Mouse (Mus musculus): ENCODE measurements at regions not wholly inside any gene's neighbourhood (a gene's known extent, or its start where the extent isn't known, plus 50 kb on each side); places are given as distances from the start of the nearest gene placed in this dataset.
"Not testable (repeated sequence)": the region's sequence is repeated elsewhere in the genome, so short reads cannot be mapped to it uniquely, and the experiment has no call there.

DNA sequence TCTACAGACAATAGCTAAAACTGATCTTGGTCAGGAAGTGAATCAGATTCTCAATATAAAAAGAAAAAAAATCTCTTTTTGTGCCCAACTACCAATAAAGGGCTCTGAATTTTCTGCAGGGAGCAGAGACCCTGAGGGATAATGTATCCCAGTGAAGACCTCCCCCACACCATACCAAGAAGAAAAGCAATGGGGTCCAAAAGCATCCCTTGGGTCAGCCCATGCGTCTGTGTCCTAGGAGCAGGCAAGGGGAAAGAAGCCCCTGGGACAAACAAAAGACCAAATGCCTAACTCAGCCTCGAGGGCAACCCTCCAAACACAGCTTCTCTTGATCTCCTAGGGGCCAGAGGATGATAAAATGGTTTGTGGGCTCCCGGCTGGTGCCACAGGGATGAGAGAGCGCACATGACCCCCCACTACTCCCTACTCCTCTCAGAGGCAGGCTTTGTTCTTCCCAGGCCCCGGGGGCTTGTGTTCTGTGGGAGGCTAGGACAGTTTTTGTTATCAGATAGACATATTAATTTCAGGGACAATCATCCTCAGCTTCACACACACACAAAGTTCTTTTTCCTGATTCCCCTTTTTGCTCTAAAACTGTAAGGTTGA is 172.0 kb upstream of the Slc25a13 start:
- no peak for ATAC-seq (ENCODE audit: low TSS enrichment)

DNA sequence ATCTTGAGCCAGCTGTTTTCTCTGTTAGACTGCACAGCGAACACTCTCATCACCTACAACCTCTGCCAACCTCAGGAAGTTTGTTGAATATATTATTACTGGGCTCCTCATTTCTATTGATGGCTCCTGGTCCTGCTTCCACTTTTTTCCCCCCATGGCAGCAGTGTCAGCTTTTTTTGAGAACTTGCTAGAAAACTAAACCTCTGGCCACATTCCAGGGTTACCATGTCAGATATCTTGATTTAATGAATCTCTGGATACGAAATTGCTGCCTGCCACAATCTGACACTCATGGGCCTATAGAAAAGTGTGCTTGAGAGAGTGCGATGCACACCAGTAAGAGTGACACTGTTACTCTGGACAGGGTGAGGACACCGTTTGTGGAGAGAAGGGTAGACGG is 170.6 kb upstream of the Slc25a13 start:
- ATAC-seq (ENCODE audit: low TSS enrichment), result no peak

DNA sequence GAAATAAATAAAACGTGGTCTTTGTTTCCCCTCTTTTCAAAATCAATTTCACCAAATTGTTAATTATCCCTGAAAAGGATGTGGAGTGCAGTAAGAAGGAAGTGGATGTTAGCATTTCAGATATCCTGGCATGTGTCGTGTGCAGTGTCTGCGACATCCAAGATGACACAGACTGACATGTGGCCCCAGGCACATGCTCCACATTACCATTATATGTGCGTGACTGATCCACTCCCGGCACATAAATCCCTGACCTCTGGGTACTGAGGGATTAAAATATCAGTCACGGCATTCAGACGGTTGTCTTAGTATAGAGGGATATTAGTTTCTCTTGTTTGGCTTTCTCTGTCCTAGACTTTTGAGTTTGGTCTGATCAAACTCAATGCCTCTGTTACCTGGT is 168.0 kb upstream of the Slc25a13 start:
- ATAC-seq (ENCODE audit: low TSS enrichment), result no peak

DNA sequence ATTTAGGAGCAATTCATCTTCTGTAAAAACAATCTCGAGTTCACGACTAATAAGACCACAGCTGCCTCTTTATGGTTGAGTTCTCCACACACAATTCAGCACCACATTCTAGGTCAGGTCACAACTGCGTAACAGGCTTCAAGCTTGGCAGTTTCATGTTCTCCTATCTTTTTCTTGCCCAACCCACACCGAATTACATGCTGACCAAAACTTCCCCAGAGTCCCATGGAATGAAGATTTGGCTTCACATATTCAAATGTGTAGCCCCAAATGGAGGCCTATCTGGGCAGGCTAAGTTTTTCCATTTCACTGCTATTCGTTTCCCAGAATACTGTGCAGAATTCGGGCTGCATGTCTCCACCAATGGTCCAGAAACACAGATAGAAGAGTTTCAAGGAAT is 167.5 kb upstream of the Slc25a13 start:
- ATAC-seq (ENCODE audit: low TSS enrichment), result no peak

DNA sequence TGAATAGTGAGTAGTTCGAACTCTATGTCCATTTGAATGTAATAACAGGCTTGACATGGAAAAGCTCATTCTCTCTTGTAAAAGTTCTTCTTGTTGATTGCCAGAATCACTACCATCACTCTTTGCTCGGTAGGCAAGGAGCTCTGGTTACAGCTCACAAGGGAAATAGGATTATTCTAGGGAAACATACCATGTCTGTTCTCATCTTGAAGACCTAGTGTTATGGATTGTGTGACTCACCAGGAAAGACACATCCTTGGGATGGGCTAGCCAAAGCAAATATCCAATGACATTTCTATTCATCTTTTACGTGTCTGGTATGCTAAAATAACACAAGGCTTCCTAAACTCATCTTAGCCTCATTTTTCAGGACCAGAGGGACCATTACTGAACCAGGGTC is 155.4 kb upstream of the Slc25a13 start:
- ATAC-seq (ENCODE audit: low TSS enrichment), result no peak

DNA sequence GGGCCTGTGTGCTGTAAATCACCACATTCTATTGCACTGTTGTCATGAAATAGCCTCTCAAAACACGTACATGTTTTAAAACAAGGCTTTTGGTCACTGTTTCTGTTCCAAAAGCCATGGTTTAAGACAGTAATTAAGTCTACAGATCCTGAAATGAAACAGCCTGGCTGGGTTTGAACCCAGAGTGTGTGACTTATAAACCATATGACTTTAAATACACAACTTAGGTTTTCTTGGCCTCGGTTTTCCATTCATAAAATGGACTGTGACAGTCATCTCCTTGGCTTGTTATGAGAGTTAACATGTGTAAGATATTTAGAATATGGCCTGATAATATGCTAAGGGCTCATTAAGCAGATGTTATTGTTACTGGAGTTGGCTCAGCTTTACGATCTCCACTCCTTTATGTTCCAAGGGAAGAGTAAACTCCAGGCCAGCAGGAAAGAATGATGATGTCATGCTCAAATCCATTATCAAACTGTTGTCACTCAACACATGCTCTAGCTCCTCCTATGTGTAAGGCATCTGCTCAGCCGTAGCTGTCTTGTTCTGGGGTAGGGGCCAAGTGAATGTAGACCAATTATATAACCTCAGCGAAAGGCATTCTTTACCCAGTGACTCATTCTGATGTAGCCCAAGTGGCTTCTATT is 154.6 kb upstream of the Slc25a13 start:
- ATAC-seq (ENCODE audit: low TSS enrichment), result peak; percentile 76

DNA sequence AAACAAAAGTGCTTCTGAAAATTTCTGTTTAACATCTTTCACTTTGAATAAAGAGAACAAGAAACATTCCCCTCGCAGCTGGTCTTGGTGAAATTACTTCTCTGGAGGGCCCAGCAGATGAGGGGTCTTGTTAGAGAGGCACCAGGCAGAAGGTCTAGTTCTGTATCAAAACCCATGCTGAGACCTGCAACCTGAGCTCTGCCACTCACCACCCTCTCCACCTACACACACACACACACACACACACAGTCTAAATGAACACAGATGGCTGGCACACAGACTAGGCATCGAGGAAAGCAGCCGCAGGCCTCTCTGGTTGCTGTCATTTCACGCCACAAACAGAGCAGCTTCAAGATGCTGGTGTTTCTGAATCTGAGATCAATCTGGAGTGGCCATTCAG is 147.1 kb upstream of the Slc25a13 start:
- ATAC-seq (ENCODE audit: low TSS enrichment), result no peak

DNA sequence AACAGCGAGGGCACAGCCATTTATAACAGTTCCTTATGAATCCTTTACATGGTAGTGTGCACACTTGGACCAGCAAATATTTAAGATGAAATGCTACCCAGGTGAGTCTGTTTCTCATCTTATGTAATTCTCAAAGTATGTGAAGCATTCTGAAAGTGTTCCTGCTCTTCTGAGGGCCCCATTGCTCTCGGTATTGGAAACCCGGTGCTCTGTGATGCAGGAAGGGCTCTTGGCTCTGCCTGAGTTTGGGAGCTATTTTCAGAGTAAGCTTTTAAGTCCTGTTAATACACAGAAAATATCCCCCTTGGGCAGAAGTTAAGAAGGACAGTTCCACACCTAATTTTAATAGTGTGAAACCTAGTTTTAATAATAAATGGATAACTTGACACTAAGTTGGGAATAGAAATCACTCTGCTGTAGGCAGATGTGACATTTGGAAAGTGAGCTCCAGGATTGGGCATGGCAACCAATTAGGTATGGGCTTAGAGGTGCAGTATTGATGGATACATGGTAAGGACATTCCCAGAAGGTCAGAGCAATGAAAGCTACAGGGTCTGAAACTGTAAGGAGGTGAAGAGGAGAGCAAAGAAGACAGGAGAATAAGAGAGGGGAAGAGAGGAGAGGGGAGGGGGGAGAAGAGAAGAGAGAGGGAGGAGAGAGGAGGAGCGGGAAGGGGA is 145.8 kb upstream of the Slc25a13 start:
- ATAC-seq (ENCODE audit: low TSS enrichment), result no peak

DNA sequence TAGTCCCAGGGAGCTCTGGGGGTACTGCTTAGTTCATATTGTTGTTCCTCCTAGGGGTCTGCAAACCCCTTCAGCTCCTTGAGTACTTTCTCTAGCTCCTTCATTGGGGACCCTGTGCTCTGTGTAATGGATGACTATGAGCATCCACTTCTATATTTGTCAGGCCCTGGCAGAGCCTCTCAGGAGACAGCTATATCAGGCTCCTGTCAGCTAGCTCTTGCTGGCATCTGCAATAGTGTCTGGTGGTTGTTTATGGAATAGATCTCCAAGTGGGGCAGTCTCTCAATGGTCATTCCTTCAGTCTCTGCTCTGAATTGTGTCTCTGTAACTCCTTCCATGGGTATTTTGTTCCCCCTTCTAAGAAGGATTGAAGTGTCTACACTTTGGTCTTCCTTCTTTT is 144.2 kb upstream of the Slc25a13 start:
- ATAC-seq (ENCODE audit: low TSS enrichment), result not testable (repeated sequence)

DNA sequence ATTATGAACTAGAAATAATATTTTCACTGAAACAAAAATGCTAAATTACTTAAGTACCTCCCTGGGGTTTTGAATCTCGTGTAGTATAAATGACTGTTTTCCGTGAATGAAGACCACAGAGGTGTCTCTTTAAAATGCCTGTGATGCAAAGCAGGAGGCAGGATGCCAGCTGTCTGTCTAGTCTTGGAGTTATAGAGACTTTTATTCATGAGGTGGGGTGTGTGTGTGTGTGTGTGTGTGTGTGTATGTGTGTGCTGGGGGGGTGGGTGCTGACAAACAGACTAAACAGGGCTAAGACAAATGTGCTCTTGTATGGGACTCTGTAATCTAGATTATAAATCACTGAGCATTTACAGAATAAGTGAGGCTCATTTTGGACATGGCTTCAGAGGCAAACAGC is 140.5 kb upstream of the Slc25a13 start:
- no peak for ATAC-seq (ENCODE audit: low TSS enrichment)

DNA sequence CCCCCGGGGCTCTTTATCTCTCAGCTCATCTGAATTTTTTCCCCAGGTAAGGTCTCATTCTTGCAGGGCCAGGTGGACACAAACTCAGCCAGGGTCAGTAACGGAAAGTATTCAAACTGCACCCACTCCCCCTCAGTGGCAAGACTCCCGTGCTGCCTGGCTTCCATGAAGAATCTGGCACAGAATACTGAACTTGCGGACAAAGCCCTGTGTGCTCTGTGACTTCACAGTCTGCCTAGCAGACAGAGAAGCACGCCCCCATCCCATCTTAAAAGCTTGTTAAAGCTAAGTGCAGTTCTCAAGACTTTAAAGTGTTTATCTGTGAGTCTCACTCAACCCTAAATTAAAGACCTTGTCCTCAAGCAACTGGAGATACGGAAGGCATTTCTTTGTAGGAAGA is 140.0 kb upstream of the Slc25a13 start:
- ATAC-seq (ENCODE audit: low TSS enrichment), result no peak

DNA sequence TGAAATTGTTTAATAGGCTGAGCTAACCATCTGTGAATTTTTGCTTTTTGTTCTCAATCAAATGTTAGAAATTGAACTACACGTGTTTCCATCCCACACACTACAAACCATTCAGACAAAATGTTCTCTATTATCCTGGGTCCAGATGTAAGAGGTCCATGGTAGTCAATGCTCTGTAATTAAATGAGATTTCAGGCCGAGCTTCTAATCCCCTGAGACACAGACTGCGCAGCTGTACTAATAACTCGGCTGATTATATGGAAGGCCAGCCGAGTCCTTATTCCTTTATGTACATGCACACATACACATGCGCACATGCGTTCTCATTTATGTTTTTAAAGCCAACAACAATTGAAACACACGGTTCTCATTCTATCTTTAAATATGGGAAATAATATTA is 118.3 kb upstream of the Slc25a13 start:
- ATAC-seq (ENCODE audit: low TSS enrichment), result no peak

DNA sequence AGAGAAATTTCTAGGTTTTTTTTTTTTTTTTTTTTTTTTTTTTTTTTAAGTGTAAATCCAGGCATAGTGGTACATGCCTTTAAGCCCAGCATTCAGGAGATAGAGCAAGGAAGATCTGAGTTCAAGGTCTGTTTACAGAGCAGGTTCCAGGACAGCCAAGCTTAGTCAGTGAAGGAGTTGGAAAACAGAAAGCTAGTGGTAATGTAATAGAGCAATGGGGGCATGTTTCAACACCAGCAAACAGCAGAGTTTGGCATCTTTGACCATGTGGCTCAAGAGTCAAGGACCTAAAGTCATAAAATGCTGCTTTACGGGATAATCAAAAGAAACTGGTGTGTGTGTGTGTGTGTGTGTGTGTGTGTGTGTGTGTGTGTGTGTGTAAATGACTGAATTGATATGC is 113.3 kb upstream of the Slc25a13 start:
- no peak for ATAC-seq (ENCODE audit: low TSS enrichment)

DNA sequence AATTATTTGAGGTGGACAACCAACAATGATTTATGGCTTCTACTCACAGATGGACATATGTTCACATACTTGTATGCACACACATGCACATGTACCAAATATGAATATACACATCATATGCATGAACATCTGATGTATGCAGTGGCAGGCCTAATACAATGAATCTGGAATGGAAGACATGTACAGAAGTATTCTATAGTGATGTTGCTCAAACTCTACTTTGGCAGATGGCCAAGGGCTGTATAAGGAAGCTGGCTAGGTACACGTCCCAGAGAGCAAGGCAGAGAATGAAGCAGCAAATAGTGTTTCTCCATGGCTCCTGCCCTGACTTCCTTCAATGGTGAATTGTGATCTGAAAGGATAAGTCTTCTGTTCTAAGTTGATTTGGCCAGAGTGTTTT is 108.5 kb upstream of the Slc25a13 start:
- no peak for ATAC-seq (ENCODE audit: low TSS enrichment)

DNA sequence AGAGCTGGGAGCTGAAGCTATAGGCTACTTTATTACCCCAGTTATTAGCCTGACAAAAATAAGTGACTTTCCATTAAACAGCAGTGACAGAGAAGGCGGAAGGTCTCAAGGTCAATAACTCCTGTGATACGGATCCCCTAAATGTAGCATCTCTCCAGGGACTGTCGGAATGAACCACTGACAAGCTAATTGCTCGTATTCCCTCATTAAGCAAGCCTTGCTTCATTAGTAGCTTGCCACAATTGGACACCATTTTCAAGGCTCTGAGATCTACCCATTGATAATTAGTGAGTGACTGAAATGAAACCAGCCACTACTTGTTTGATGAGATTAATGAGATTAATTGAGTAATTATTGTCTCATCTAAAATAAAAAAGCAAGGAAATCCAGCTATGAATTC is 99.8 kb upstream of the Slc25a13 start:
- no peak for ATAC-seq (ENCODE audit: low TSS enrichment)

DNA sequence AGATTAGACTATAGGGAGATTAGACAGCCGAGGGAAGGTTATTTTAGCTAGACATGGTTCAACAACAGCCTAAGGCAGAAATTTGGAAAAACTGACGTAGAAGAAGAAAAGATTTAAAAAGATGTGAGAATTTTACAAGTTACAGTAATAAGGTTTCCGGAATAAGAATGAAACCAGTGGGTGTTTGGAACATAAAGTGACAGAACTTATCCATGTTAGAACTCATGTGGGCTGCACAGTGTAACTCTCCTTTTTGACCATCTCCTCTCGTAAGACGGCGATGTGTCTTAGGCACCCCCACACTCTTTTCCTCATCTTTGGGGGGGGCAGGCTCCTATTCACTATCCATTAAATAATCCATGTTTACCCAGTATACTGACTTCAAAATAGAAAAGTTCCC is 96.2 kb upstream of the Slc25a13 start:
- peak; percentile 98 for ATAC-seq (ENCODE audit: low TSS enrichment)

DNA sequence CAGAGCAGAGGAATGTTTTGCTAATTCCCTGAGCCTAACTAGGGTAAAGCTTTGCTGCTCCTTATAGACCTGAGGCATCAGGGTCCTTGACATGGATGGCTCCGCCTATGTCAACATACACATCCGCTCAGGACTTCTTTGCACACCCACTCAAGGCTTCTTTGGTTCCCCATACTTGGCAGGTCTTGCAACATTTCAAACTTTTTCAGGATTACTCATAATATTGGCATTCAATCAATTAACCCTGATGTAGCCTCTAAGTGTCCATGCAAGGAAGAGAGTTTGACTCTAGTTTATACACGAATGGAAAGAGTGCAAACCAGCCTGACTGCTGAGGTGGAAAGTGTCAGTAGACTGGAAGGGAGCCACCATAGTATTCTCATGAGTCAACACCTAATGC is 93.2 kb upstream of the Slc25a13 start:
- no peak for ATAC-seq (ENCODE audit: low TSS enrichment)

DNA sequence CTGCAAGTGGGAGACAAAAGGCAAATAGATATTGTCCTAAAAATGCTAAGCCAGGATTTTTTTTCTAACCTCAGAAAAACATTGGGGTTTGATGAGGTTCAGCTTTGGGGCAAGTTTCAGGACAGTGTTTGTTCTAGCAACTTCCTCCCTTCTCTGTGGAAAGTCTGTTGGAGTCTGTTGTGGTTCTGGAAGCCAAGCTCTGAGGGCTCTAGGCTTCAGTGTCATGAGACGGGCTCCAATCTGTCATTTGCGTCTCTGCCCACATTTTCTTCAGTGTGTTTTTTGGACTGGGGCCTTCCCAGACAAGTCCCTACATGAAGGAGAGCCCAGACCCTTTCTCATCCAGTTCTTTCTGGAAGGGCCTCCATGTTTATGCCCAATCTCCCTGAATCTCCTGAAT is 90.6 kb upstream of the Slc25a13 start:
- ATAC-seq (ENCODE audit: low TSS enrichment), result no peak

DNA sequence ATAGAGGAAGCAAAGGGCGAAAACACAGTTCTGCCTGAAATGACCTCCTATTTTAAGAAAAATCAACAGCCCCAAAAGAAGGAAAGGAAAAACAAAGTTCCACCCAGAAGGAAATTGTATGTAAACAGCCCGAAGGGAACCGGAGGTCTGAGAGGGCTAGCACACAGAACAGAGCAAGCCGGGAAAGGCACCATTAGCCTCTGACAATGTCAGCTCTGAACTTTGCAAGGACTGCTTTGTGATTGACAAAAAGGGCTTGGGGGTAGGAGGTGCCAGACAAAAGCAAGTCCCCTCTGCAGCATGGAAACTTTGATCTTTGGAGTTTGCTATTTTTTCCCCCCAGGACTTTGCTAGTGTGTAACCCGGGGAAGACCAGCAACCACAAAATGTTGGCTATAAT is 86.8 kb upstream of the Slc25a13 start:
- no peak for ATAC-seq (ENCODE audit: low TSS enrichment)

DNA sequence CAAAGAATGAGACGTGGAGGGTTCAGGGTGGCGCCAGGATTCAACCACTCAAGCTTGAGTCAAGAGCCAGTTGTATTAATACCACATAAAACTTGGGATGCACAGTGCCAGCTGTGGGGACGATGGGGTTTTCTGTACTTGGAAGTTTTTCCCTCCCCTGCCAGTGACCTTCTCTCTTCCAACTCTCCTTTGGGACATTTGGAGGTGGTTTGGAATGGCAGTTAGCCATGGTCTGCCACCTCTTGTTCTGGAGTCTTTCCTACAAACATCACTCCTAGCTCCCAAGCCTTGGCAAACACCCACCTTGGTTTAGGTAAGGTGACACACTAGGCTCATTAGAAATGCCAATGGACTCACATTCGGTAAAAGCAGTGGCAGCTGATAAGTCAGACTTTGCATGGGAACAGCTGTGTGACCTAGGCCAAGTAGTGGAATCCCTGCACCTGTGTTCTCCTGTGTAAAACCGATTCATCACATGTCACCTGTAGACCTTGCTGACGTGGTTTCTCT is 84.1 kb upstream of the Slc25a13 start:
- no peak for ATAC-seq (ENCODE audit: low TSS enrichment)

DNA sequence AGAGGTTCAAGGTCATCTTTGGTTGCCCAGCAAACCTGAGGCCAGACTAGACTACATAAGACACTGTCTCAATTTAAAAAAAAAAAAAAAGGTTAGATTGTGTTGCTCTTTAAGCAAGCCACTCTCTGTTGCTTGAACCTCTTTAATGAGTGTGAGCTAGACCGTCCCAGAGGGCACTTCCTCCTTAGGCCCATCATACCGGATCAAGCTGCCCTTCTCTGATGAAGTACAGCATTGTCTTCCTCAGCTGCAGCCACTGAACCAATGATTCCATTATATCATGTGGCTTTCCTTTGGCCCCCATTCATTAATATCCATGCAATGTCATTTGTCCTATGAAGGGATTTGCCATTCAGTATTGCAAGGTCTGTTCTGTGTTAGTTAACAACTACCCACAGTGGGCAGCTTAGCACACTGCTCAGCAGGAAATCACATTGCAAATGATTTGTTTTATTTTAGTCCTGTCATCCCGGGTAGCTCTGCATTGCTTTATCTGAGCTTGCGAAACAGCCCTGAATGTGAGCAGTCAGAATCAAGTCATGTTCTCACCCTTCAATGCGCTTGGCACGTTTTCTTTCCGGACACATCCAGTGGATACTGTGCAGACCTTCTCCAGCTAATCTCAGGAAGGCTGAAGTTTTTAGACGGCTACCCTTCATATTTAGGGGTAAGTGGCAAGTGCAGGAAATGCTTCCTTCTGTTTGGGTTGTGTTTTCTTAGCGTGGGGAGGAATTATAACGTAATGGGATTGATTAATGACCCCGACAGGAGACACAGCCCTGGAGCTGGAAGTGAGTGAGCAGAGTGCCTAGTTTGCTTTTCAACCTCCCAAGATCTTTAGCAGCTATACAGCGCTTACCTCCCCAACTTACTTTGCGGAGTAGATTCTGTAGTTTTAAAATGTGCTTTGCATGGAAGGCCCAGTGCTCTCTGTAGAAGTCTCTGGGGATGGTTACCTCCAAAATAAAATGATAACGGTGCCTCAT is 82.2 kb upstream of the Slc25a13 start:
- ATAC-seq (ENCODE audit: low TSS enrichment), result no peak

DNA sequence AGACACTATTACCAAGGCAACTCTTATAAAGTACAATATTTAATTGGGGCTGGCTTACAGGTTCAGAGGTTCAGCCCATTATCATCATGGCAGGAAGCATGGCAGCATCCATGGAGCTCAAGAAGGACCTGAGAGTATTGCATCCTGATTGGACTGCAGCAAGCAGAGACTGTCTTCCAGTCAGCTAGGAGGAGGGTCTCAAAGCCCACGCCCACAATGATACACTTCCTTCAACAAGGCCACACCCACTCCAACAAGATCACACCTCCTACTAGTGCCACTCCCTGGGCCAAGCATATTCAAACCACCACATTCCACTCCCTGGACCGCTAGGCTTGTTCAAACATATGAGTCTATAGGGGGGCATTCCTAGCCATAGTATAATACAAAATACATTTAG is 78.6 kb upstream of the Slc25a13 start:
- ATAC-seq (ENCODE audit: low TSS enrichment), result not testable (repeated sequence)
